Mouse (Mus musculus) liver, embryonic 11.5 days (tissue): ENCODE data around the gene Bscl2. TPM values are rescaled to one million over a fixed set of nuclear protein-coding genes. Genes with fewer than 3 reads are reported as not detected.
"Not testable (repeated sequence)": the region's sequence is repeated elsewhere in the genome, so short reads cannot be mapped to it uniquely, and the experiment has no call there.

Source experiments
- ATAC-seq: fragments of 200-750 bp; cut with Nextera tagmentation; replicated peaks from 2 replicates; pipeline ENCODE4 v1.8.0; 2017; ENCODE audit warnings: moderate number of reproducible peaks, mild to moderate bottlenecking, moderate TSS enrichment, moderate library complexity; ENCODE audit not compliant: low FRiP score
- DNase-seq: peaks from one replicate; pipeline ENCODE4 v3.0.0-alpha.2; 2017; ENCODE audit warnings: low spot score
- H3K27ac ChIP-seq: fragments of 300-500 bp; sonication (generic); 2 replicates; pipeline ENCODE4 v1.5.1; 2014; ENCODE audit warnings: mild to moderate bottlenecking, low read depth, low read length, control low read depth
- H3K27me3 ChIP-seq: fragments of 300-500 bp; sonication (generic); replicated peaks from 2 replicates; pipeline ENCODE4 v1.6.1; 2014; ENCODE audit warnings: low read length, mixed read lengths; ENCODE audit not compliant: control insufficient read depth, insufficient read depth
- H3K36me3 ChIP-seq: fragments of 300-500 bp; sonication (generic); 2 replicates; pipeline ENCODE4 v1.6.1; 2014; ENCODE audit warnings: mild to moderate bottlenecking, low read length, moderate library complexity, mixed read lengths; ENCODE audit not compliant: control insufficient read depth, insufficient read depth
- H3K4me1 ChIP-seq: fragments of 300-500 bp; sonication (generic); replicated peaks from 2 replicates; pipeline ENCODE4 v1.6.1; 2014; ENCODE audit warnings: low read length, mixed read lengths; ENCODE audit not compliant: control insufficient read depth, insufficient read depth
- H3K4me2 ChIP-seq: fragments of 300-500 bp; sonication (generic); 2 replicates; pipeline ENCODE4 v1.6.1; 2014; ENCODE audit warnings: mild to moderate bottlenecking, control low read depth, moderate library complexity
- H3K4me3 ChIP-seq: fragments of 300-500 bp; sonication (generic); 2 replicates; pipeline ENCODE4 v1.5.1; 2014; ENCODE audit warnings: low read depth, low read length, control low read depth
- H3K9ac ChIP-seq: fragments of 300-500 bp; sonication (generic); 2 replicates; pipeline ENCODE4 v1.6.1; 2014; ENCODE audit warnings: low read depth, low read length, control low read depth
- H3K9me3 ChIP-seq: fragments of 300-500 bp; sonication (generic); 2 replicates; pipeline ENCODE4 v1.6.1; 2016; ENCODE audit warnings: low read length, inconsistent platforms, mixed read lengths; ENCODE audit not compliant: control insufficient read depth
- WGBS: fragments of 180-500 bp; shearing (Covaris S2); extraction: QIAGEN DNeasy Blood & Tissue Kit; methylation state at CpG from one replicate; pipeline ENCODE4 v1.1.7; 2014; 5-methylcytosine and 5-hydroxymethylcytosine counted together
- polyA plus RNA-seq: library from polyadenylated mRNA; unstranded; fragments of >200 nt; fragmentation: Nextera tagmentation; extraction: Ambion mirVana; gene quantifications from 2 replicates; pipeline ENCODE4 v1.2.1, GENCODE M21; 2014

Bscl2 gene
- polyA plus RNA-seq, 1 experiment from 2014 or later, result 52.7 TPM

DNA sequence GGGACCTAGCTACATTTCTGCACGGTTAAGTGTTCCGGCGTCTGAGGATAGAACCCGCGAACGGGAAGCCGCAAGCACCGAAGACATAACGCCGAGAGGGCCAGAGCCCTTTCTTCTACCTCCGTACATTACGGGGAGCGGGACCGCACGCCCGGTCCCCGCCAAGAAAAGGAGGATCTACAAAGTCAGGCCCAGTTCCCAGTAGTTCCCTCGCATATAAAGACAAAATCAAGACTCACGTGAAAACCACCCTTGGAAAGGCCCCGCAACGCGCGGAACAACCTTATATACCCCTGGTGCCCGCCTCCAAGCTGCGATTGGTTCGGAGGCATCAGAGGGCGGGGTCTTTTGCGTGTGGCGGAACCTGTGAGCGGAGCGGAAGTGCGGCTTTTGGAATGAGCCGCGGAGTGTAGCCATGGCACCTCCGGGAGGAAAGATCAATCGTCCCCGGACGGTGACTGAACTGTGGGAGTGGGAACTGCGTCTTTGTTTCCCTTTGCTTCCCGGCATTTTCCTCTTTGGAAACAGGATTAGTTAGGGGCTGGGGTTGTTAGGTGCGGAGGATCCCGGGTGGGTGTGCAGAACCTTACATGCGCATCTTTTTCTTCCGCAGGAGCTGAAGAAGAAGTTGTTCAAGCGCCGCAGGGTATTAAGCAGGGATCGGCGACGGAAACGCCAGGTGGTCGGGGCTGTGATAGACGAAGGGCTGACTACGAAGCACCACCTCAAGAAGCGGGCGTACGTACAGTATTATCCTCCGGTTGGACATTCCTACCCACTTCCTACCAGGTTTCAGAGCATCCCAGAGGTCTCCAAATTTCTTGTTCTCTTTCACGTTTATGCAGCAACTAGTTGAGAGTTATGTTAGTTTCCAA lies 51.5 kb downstream of the Bscl2 start, which contains the start of the genes 1810009A15Rik and Gm49416:
Gene 1810009A15Rik (plus strand): TSS at position 343 of the 875 bp plus-strand sequence.
Gene Gm49416 (plus strand): TSS at position 416 of the 875 bp plus-strand sequence.
- WGBS, result under 1% methylated on average over 58 of the region's 58 CpGs
- peak; percentile 86 for ATAC-seq
- DNase-seq, result peak; percentile 94
- H3K9ac ChIP-seq, result peak within 1 kb of the TSS; percentile 93
- peak within 1 kb of the TSS; percentile 73 for H3K4me3 ChIP-seq
- peaks cover 6% of the 10 kb centered on the region; the same call in 1 of the 2 replicates for H3K4me1 ChIP-seq
- peaks cover 4% of the 10 kb centered on the region; the same call in 1 of the 2 replicates for H3K36me3 ChIP-seq
- H3K4me2 ChIP-seq, result peak within 1 kb of the TSS; percentile 88
- no peaks in the 10 kb centered on the region for H3K27me3 ChIP-seq
- peak within 1 kb of the TSS; percentile 92 for H3K27ac ChIP-seq
- H3K9me3 ChIP-seq, result no peaks in the 10 kb centered on the region

GRCm38 (mm10) chr19:8892829-8893766 lies 55.8 kb downstream of the Bscl2 start, which contains the start of gene Ints5:
TSS of gene Ints5 (plus strand) at chr19:8893005.
- peaks cover 19% of the 10 kb centered on the region for H3K4me1 ChIP-seq
- WGBS, result 2% methylated on average over 54 of the region's 54 CpGs
- peak; percentile 69 for ATAC-seq

GRCm38 (mm10) chr19:8895397-8895960 lies 58.2 kb downstream of the Bscl2 start:
- DNase-seq, result no peak
- Histone ChIP-seq H3K36me3 (peaks cover 16% of the 10 kb centered on the region; the same call in 1 of the 2 replicates), H3K27ac (no peak overlapping the region), H3K4me1 (peaks cover 25% of the 10 kb centered on the region), H3K4me2 (no peak overlapping the region), H3K27me3 (no peaks in the 10 kb centered on the region), H3K9ac (no peak overlapping the region; the same call in 1 of the 2 replicates), H3K9me3 (no peaks in the 10 kb centered on the region), H3K4me3 (0 out of 2 replicates have a peak overlapping the region, but pooled peaks have one; percentile 12)
- WGBS, result 88% methylated on average over 9 of the region's 9 CpGs
- no peak for ATAC-seq

More at GRCm38 (mm10) chr19:8892829-8893766, 55.8 kb downstream of the Bscl2 start, which contains the start of gene Ints5:
- H3K9me3 ChIP-seq, result no peaks in the 10 kb centered on the region
- H3K9ac ChIP-seq, result peak within 1 kb of the TSS; percentile 92
- peaks cover 17% of the 10 kb centered on the region; the same call in 1 of the 2 replicates for H3K36me3 ChIP-seq
- peak within 1 kb of the TSS; percentile 92 for H3K27ac ChIP-seq
- peak; percentile 86 for DNase-seq
- H3K4me2 ChIP-seq, result peak within 1 kb of the TSS; percentile 70
- peak within 1 kb of the TSS; percentile 80 for H3K4me3 ChIP-seq
- H3K27me3 ChIP-seq, result no peaks in the 10 kb centered on the region

- peaks cover 13% of the 10 kb centered on the region; the same call in 1 of the 2 replicates for H3K36me3 ChIP-seq
- not testable (repeated sequence) for ATAC-seq, H3K27ac ChIP-seq, H3K9me3 ChIP-seq, DNase-seq, H3K4me3 ChIP-seq, H3K27me3 ChIP-seq
- H3K4me1 ChIP-seq, result peaks cover 25% of the 10 kb centered on the region
- H3K9ac ChIP-seq, result peak overlapping the region; percentile 3; the same call in 1 of the 2 replicates
- WGBS, result 89% methylated on average over 5 of the region's 5 CpGs
- H3K4me2 ChIP-seq, result peak overlapping the region; percentile 87
Measured at GRCm38 (mm10) chr19:8896231-8896630, 59.0 kb downstream of the Bscl2 start.

GRCm38 (mm10) chr19:8897211-8897864 lies 60.1 kb downstream of the Bscl2 start:
- Histone ChIP-seq H3K36me3 (peaks cover 15% of the 10 kb centered on the region; the same call in 1 of the 2 replicates), H3K4me3 (peak overlapping the region; percentile 98), H3K9ac (peak overlapping the region; percentile 58), H3K4me2 (peak overlapping the region; percentile 87), H3K4me1 (peaks cover 25% of the 10 kb centered on the region), H3K27ac (peak overlapping the region; percentile 86)
- DNase-seq, H3K9me3 ChIP-seq, H3K27me3 ChIP-seq: not testable (repeated sequence)
- 35% methylated on average over 21 of the region's 21 CpGs for WGBS
- ATAC-seq, result peak; percentile 25

- Histone ChIP-seq H3K4me2 (peak within 1 kb of the TSS; percentile 87), H3K9me3 (no peaks in the 10 kb centered on the region), H3K4me3 (peak within 1 kb of the TSS; percentile 98), H3K4me1 (peaks cover 25% of the 10 kb centered on the region), H3K9ac (peak within 1 kb of the TSS; percentile 97), H3K27me3 (no peaks in the 10 kb centered on the region), H3K27ac (peak within 1 kb of the TSS; percentile 93), H3K36me3 (peaks cover 16% of the 10 kb centered on the region; the same call in 1 of the 2 replicates)
- ATAC-seq (peak; percentile 98), DNase-seq (peak; percentile 95)
- WGBS, result under 1% methylated on average over 53 of the region's 53 CpGs
Measured at GRCm38 (mm10) chr19:8897865-8898495, 60.7 kb downstream of the Bscl2 start, which contains the start of gene Ganab. TSS of gene Ganab (plus strand) at chr19:8898071.
